Mouse (Mus musculus): Measurements from ENCODE around the gene Cabp2. TPM values are rescaled to one million over a fixed set of nuclear protein-coding genes. Genes with fewer than 3 reads are reported as not detected.

Cabp2 gene
- total RNA-seq, 1 experiment, result not detected

DNA sequence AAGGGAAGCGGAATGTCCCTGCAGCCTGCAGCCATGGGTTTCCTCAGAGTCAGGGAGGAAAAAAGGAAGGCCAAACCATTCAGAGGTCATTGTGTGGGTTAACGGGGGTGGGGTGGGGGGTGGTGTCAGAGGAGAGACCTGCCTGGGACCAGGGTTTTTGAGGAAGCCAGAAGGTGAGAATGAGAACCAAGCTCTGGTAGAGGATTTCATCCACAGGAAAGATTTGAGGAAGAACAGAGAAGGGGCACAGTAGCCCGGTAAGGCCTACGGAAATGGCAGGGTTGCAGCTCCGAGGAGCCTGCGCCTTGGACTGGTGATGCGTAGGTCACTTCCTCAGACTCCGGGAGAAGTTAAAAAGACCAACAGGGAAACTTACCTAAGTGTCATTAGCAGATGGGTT lies 10.6 kb upstream of the Cabp2 start:
- no peak overlapping the region for H3K9ac ChIP-seq (ENCODE audit: insufficient read depth, low read depth, low read length, poor library complexity, severe bottlenecking)
- no peak for DNase-seq (ENCODE audit: low read depth, low spot score)
- H3K27ac ChIP-seq (ENCODE audit: insufficient read depth, low read depth, low read length, poor library complexity, severe bottlenecking), result no peak overlapping the region
- TF ChIP-seq MAFK (IDR thresholded peaks at IDR 0.05; ENCODE audit: insufficient read depth, low read depth, low read length), result no peak
- no peak for TF ChIP-seq CHD2 (IDR thresholded peaks at IDR 0.05; ENCODE audit: low read depth, low read length)
- TF ChIP-seq ZC3H11A (IDR thresholded peaks at IDR 0.05; ENCODE audit: borderline replicate concordance, low read depth, low read length), result no peak
- no peak for TF ChIP-seq HCFC1 (IDR thresholded peaks at IDR 0.05; ENCODE audit: borderline replicate concordance, insufficient read depth, low read length)
- no peak for TF ChIP-seq ZNF384 (IDR thresholded peaks at IDR 0.05; ENCODE audit: low read depth, low read length)
- peak overlapping the region in 1 of 2 experiments; percentile 22; a peak in 1 of 4 replicates for H3K4me3 ChIP-seq (ENCODE audit: insufficient read depth in 1 of 2, low read depth in 1 of 2, low read length in 2 of 2, poor library complexity in 1 of 2, severe bottlenecking in 1 of 2)
- no peaks in the 10 kb centered on the region for H3K36me3 ChIP-seq (ENCODE audit: control insufficient read depth, insufficient read depth, low read length, poor library complexity, severe bottlenecking)
- no peaks in the 10 kb centered on the region for H3K9me3 ChIP-seq (ENCODE audit: control insufficient read depth, insufficient read depth, low read depth, low read length)
- 0 out of 4 replicates have a peak, but pooled peaks cover 0 to 5% of the 10 kb centered on the region in 2 experiments for H3K4me1 ChIP-seq (ENCODE audit: control insufficient read depth in 2 of 2, insufficient read depth in 2 of 2, low read length in 2 of 2, poor library complexity in 1 of 2)
- in situ Hi-C loops (cut with MboI; ENCODE audit: low sequenced_read_pairs in 2 of 2, unreplicated experiment in 2 of 2), result no loop called here

DNA sequence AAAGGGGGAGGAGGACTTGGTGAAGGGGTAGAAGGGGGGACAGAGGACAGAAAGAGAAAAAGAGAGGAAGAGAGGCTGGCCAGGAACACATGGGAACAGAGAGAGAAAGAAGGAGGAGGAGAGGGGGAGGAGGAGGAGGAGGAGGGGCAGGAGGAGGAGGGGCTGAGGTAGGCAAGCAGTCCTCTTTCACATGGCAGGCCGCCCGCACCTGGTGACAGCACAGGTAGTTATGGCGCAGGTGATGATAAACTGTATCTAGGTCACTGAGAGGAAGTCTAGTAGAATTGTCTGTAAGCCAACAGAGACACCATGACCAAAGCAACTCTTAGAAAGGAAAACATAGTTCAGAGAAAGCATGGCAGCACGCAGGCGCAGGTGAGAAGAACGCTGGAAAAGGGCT lies 10.0 kb upstream of the Cabp2 start:
- TF ChIP-seq ZNF384 (IDR thresholded peaks at IDR 0.05; ENCODE audit: low read depth, low read length), result no peak
- no peak for TF ChIP-seq ZC3H11A (IDR thresholded peaks at IDR 0.05; ENCODE audit: borderline replicate concordance, low read depth, low read length)
- TF ChIP-seq HCFC1 (IDR thresholded peaks at IDR 0.05; ENCODE audit: borderline replicate concordance, insufficient read depth, low read length), result no peak
- no peak for TF ChIP-seq MAFK (IDR thresholded peaks at IDR 0.05; ENCODE audit: insufficient read depth, low read depth, low read length)
- TF ChIP-seq CHD2 (IDR thresholded peaks at IDR 0.05; ENCODE audit: low read depth, low read length), result no peak
- 0 out of 4 replicates have a peak, but pooled peaks cover 0 to 5% of the 10 kb centered on the region in 2 experiments for H3K4me1 ChIP-seq (ENCODE audit: control insufficient read depth in 2 of 2, insufficient read depth in 2 of 2, low read length in 2 of 2, poor library complexity in 1 of 2)
- no peak overlapping the region for H3K4me3 ChIP-seq (ENCODE audit: insufficient read depth in 1 of 2, low read depth in 1 of 2, low read length in 2 of 2, poor library complexity in 1 of 2, severe bottlenecking in 1 of 2)
- DNase-seq (ENCODE audit: low read depth, low spot score), result no peak
- in situ Hi-C loops (cut with MboI; ENCODE audit: low sequenced_read_pairs in 2 of 2, unreplicated experiment in 2 of 2), result no loop called here
- no peaks in the 10 kb centered on the region for H3K9me3 ChIP-seq (ENCODE audit: control insufficient read depth, insufficient read depth, low read depth, low read length)
- H3K9ac ChIP-seq (ENCODE audit: insufficient read depth, low read depth, low read length, poor library complexity, severe bottlenecking), result no peak overlapping the region
- H3K27ac ChIP-seq (ENCODE audit: insufficient read depth, low read depth, low read length, poor library complexity, severe bottlenecking), result no peak overlapping the region
- H3K36me3 ChIP-seq (ENCODE audit: control insufficient read depth, insufficient read depth, low read length, poor library complexity, severe bottlenecking), result no peaks in the 10 kb centered on the region

DNA sequence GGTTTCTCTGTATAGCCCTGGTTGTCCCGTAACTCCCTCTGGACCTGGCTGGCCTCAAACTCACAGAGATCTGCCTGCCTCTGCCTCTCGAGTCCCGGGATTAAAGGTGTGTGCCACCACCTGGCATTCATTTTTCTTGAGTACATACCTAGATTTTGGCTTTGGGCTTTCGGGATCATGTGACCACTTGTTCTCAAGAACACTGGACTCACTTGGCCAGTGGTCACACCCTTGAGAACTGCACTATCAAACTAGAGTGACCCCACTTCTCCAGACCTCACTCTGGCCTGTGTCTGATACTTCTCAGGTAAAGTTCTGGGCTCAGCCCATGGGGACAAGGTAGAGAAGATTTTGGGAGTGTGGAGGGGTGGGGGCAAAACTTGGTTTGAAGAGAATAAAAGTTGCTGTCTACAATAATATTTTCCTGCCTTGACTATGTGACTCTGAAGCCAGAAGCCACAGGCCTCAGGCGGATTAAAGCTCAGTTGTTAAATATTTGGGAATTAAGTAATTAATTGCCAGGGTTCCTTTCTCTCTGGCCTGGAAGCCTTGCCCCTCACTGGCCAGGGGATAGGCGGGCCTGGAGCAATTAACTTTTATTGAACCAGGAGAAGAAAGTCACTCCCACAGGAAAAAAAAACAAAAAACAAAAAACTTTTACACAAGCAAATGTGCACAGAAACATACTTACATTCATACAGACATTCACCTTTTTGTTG lies 8.5 kb upstream of the Cabp2 start:
- DNase-seq (ENCODE audit: low read depth, low spot score), result no peak
- H3K9ac ChIP-seq (ENCODE audit: insufficient read depth, low read depth, low read length, poor library complexity, severe bottlenecking), result no peak overlapping the region
- H3K4me3 ChIP-seq (ENCODE audit: insufficient read depth in 1 of 2, low read depth in 1 of 2, low read length in 2 of 2, poor library complexity in 1 of 2, severe bottlenecking in 1 of 2), result no peak overlapping the region
- no peaks in the 10 kb centered on the region for H3K36me3 ChIP-seq (ENCODE audit: control insufficient read depth, insufficient read depth, low read length, poor library complexity, severe bottlenecking)
- no peaks in the 10 kb centered on the region for H3K9me3 ChIP-seq (ENCODE audit: control insufficient read depth, insufficient read depth, low read depth, low read length)
- TF ChIP-seq MAFK (IDR thresholded peaks at IDR 0.05; ENCODE audit: insufficient read depth, low read depth, low read length) (no peak), ZC3H11A (IDR thresholded peaks at IDR 0.05; ENCODE audit: borderline replicate concordance, low read depth, low read length) (no peak), HCFC1 (IDR thresholded peaks at IDR 0.05; ENCODE audit: borderline replicate concordance, insufficient read depth, low read length) (no peak), ZNF384 (IDR thresholded peaks at IDR 0.05; ENCODE audit: low read depth, low read length) (no peak), CHD2 (IDR thresholded peaks at IDR 0.05; ENCODE audit: low read depth, low read length) (no peak)
- in situ Hi-C loops (cut with MboI; ENCODE audit: low sequenced_read_pairs in 2 of 2, unreplicated experiment in 2 of 2), result no loop called here
- H3K4me1 ChIP-seq (ENCODE audit: control insufficient read depth in 2 of 2, insufficient read depth in 2 of 2, low read length in 2 of 2, poor library complexity in 1 of 2), result 0 out of 4 replicates have a peak, but pooled peaks cover 0 to 5% of the 10 kb centered on the region in 2 experiments
- no peak overlapping the region for H3K27ac ChIP-seq (ENCODE audit: insufficient read depth, low read depth, low read length, poor library complexity, severe bottlenecking)

DNA sequence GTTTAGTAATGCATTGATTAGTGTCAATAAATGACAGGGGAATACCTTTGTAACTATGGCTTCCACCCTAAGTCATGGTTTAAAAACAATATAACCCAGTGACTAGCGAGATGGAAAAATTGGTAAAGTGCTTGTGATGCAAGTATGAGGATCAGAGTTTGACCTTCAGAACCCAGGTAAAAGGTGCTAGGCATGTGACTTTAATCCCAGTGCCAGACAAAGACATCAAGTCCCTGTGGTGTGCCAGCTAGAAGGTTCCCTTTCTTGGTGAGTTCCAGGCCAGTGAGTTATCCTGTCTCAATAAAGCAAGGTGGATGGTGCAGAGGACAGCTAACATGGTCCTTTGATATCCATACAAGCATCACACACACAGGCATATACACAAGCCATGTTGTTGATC lies 5.8 kb upstream of the Cabp2 start:
- Histone ChIP-seq H3K4me1 (ENCODE audit: control insufficient read depth in 2 of 2, insufficient read depth in 2 of 2, low read length in 2 of 2, poor library complexity in 1 of 2) (0 out of 4 replicates have a peak, but pooled peaks cover 0 to 5% of the 10 kb centered on the region in 2 experiments), H3K4me3 (ENCODE audit: insufficient read depth in 1 of 2, low read depth in 1 of 2, low read length in 2 of 2, poor library complexity in 1 of 2, severe bottlenecking in 1 of 2) (no peak overlapping the region), H3K36me3 (ENCODE audit: control insufficient read depth, insufficient read depth, low read length, poor library complexity, severe bottlenecking) (no peaks in the 10 kb centered on the region), H3K9ac (ENCODE audit: insufficient read depth, low read depth, low read length, poor library complexity, severe bottlenecking) (no peak overlapping the region), H3K27ac (ENCODE audit: insufficient read depth, low read depth, low read length, poor library complexity, severe bottlenecking) (no peak overlapping the region), H3K9me3 (ENCODE audit: control insufficient read depth, insufficient read depth, low read depth, low read length) (no peaks in the 10 kb centered on the region)
- no peak for TF ChIP-seq CHD2 (IDR thresholded peaks at IDR 0.05; ENCODE audit: low read depth, low read length)
- no peak for TF ChIP-seq HCFC1 (IDR thresholded peaks at IDR 0.05; ENCODE audit: borderline replicate concordance, insufficient read depth, low read length)
- no peak for TF ChIP-seq ZC3H11A (IDR thresholded peaks at IDR 0.05; ENCODE audit: borderline replicate concordance, low read depth, low read length)
- TF ChIP-seq MAFK (IDR thresholded peaks at IDR 0.05; ENCODE audit: insufficient read depth, low read depth, low read length), result no peak
- DNase-seq (ENCODE audit: low read depth, low spot score), result no peak
- in situ Hi-C loops (cut with MboI; ENCODE audit: low sequenced_read_pairs in 2 of 2, unreplicated experiment in 2 of 2), result no loop called here
